Mouse (Mus musculus): ENCODE results near the gene Scrg1.

- TF ChIP-seq CTCF (IDR thresholded peaks at IDR 0.05; ENCODE audit: borderline replicate concordance, insufficient read depth, low read length) (no peak), POLR2A (IDR thresholded peaks at IDR 0.05; ENCODE audit: low read depth, low read length) (no peak)
Measured at GRCm38 (mm10) chr8:57428566-57428965, 27.2 kb upstream of the Scrg1 start.

Measured in embryonic fibroblast, embryonic 13.5 days (primary cell).